Comparison of ENCODE assay signal across 27 mouse cellular contexts in the genomic region with DNA sequence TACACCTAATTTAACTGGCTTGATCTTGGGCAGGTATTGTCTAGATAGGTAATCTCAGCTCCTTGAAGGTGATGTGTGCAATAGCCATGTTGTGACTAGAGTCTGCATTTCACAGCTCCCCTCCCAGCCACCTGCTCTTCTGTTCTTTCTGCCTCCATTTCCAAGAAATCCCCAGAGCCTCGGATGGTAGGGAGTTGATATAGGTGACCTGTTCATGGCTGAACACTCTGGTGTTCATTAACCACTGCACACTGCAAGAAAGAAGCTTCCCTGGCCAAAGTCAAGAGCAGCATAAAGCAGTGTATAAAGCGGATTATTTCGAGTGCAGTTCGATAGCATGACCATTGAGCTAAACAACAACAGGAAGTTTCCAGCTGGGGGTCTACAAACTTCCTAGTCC. TPM values are rescaled to one million over a fixed set of nuclear protein-coding genes. Genes with fewer than 3 reads are reported as not detected.
"Had no signal": no experiment of that assay in that cellular context is flagged by ENCODE, and none has a peak within 500 bp of the region (broad histone marks: within the 10 kb centered on the region; RNA-seq: fewer than 3 reads in every experiment).

No protein-coding gene starts in this region.

- H3K4me3 ChIP-seq: embryonic facial prominence, embryonic 12.5 days; embryonic facial prominence, embryonic 13.5 days; erythroblast, embryonic 14.5 days; forebrain, embryonic 10.5 days; forebrain, embryonic 12.5 days; forebrain, embryonic 13.5 days; forebrain, embryonic 15.5 days; gastrocnemius, adult 2 months; heart, adult 2 months had no signal

- DNase-seq: cerebellum, adult 2 months; cerebellum, adult 8-10 months; cerebellum, adult 9-10 months; cerebellum, adult 9-11 months; cerebellum, postnatal 10 days; cerebellum, postnatal 14 days; cerebellum, postnatal 25 days; cerebellum, postnatal 36 days; embryo, embryonic 11 days; forebrain, postnatal 0 days; gastrocnemius, adult 2 months; gastrocnemius, postnatal 10 days; gastrocnemius, postnatal 14 days; gastrocnemius, postnatal 25 days; gastrocnemius, postnatal 36 days; heart, adult 11 months; heart, adult 18-20 months; heart, adult 2 months had no signal

- H3K4me2 ChIP-seq: embryonic facial prominence, embryonic 12.5 days; embryonic facial prominence, embryonic 13.5 days; forebrain, embryonic 12.5 days; forebrain, embryonic 13.5 days; forebrain, embryonic 15.5 days had no signal

- H3K4me1 ChIP-seq: embryonic facial prominence, embryonic 12.5 days; embryonic facial prominence, embryonic 13.5 days; forebrain, embryonic 10.5 days; forebrain, embryonic 12.5 days; forebrain, embryonic 13.5 days; forebrain, embryonic 15.5 days had no signal

- H3K9me3 ChIP-seq: embryonic facial prominence, embryonic 12.5 days; embryonic facial prominence, embryonic 13.5 days; forebrain, embryonic 10.5 days; forebrain, embryonic 12.5 days; forebrain, embryonic 13.5 days; forebrain, embryonic 15.5 days had no signal

- H3K27me3 ChIP-seq: embryonic facial prominence, embryonic 12.5 days; embryonic facial prominence, embryonic 13.5 days; forebrain, embryonic 12.5 days; forebrain, embryonic 13.5 days; forebrain, embryonic 15.5 days had no signal

- ATAC-seq: forebrain, embryonic 13.5 days; forebrain, embryonic 14.5 days; forebrain, embryonic 15.5 days; forebrain, embryonic 16.5 days; forebrain, postnatal 0 days had no signal

- H3K9ac ChIP-seq: embryonic facial prominence, embryonic 12.5 days; embryonic facial prominence, embryonic 13.5 days; forebrain, embryonic 12.5 days; forebrain, embryonic 13.5 days; forebrain, embryonic 15.5 days; forebrain, postnatal 0 days had no signal

- H3K27ac ChIP-seq: embryonic facial prominence, embryonic 12.5 days; embryonic facial prominence, embryonic 13.5 days; forebrain, embryonic 10.5 days; forebrain, embryonic 12.5 days; forebrain, embryonic 13.5 days; forebrain, embryonic 15.5 days; gastrocnemius, adult 2 months; heart, adult 2 months had no signal

RNA-seq across cellular contexts. Expression of gene Prg4, which starts 47.5 kb away (rescaled TPM):
- polyA plus RNA-seq: erythroblast, embryonic 14.5 days had no signal
